Mouse (Mus musculus) common myeloid progenitor, adult 5-6 weeks (primary cell): ENCODE measurements around the gene Tulp1. TPM values are rescaled to one million over a fixed set of nuclear protein-coding genes. Genes with fewer than 3 reads are reported as not detected.
"Not testable (repeated sequence)": the region's sequence is repeated elsewhere in the genome, so short reads cannot be mapped to it uniquely, and the experiment has no call there.

ENCODE experiments used
- ATAC-seq: replicated peaks from 2 replicates; pipeline ENCODE4 v1.8.0; 2016; ENCODE audit warnings: low read depth, mild to moderate bottlenecking, moderate TSS enrichment, inconsistent platforms; ENCODE audit not compliant: poor library complexity, severe bottlenecking
- total RNA-seq: library from RNA; stranded (forward); fragments of 200-1000, 187-1606 nt; gene quantifications from 2 replicates; pipeline ENCODE4 v1.2.3, GENCODE M21; 2017

The Tulp1 gene
- total RNA-seq, 1 experiment from 2014 or later = not detected

- no peak for ATAC-seq
Measured at GRCm38 (mm10) chr17:28371286-28371685, 6.3 kb upstream of the Tulp1 start.

GRCm38 (mm10) chr17:28369056-28369455 is 4.0 kb upstream of the Tulp1 start:
- no peak for ATAC-seq

- ATAC-seq = peak; percentile 78
Measured at GRCm38 (mm10) chr17:28368449-28368848, 3.4 kb upstream of the Tulp1 start.

- ATAC-seq = no peak
Measured at GRCm38 (mm10) chr17:28363507-28363906, 1.5 kb downstream of the Tulp1 start.

GRCm38 (mm10) chr17:28362653-28363292 is 2.2 kb downstream of the Tulp1 start:
- peak; percentile 32 for ATAC-seq

GRCm38 (mm10) chr17:28361921-28362652 is 2.9 kb downstream of the Tulp1 start:
- no peak for ATAC-seq

GRCm38 (mm10) chr17:28360531-28361277 is 4.3 kb downstream of the Tulp1 start:
- ATAC-seq = no peak

- not testable (repeated sequence) for ATAC-seq
Measured at GRCm38 (mm10) chr17:28358576-28359261, 6.3 kb downstream of the Tulp1 start.

- ATAC-seq = no peak
Measured at GRCm38 (mm10) chr17:28355871-28356270, 9.2 kb downstream of the Tulp1 start.

GRCm38 (mm10) chr17:28352018-28352417 is 13.0 kb downstream of the Tulp1 start:
- ATAC-seq = no peak

GRCm38 (mm10) chr17:28351353-28351890 is 13.6 kb downstream of the Tulp1 start:
- ATAC-seq = no peak

- ATAC-seq = peak; percentile 55
Measured at GRCm38 (mm10) chr17:28350466-28351352, 14.3 kb downstream of the Tulp1 start, which contains the start of gene Tead3. TSS of gene Tead3 (minus strand) at chr17:28350817.

GRCm38 (mm10) chr17:28349901-28350465 is 15.0 kb downstream of the Tulp1 start:
- no peak for ATAC-seq

- ATAC-seq = no peak
Measured at GRCm38 (mm10) chr17:28349264-28349880, 15.7 kb downstream of the Tulp1 start.

- no peak for ATAC-seq
Measured at GRCm38 (mm10) chr17:28348211-28348610, 16.8 kb downstream of the Tulp1 start.

GRCm38 (mm10) chr17:28347327-28347726 is 17.7 kb downstream of the Tulp1 start:
- no peak for ATAC-seq

- no peak for ATAC-seq
Measured at GRCm38 (mm10) chr17:28345882-28346281, 19.1 kb downstream of the Tulp1 start.

- no peak for ATAC-seq
Measured at GRCm38 (mm10) chr17:28345271-28345721, 19.7 kb downstream of the Tulp1 start.
